Mouse (Mus musculus) T-helper 1 cell (primary cell): ENCODE data around the gene Ppargc1a.

ENCODE experiments used
- in situ Hi-C: fragments of 300-600 bp; cut with MboI, MseI; formaldehyde crosslinking; loops from one replicate; pipeline ENCODE4 v1.15.1; 2025; ENCODE audit warnings: high pct_unique_total_duplicates

The Ppargc1a gene

GRCm38 (mm10) chr5:51552483-51553091, 14.9 kb downstream of the Ppargc1a start:
- in situ Hi-C loops = no loop called here

- in situ Hi-C loops = no loop called here
These were observed 15.6 kb downstream of the Ppargc1a start for GRCm38 (mm10) chr5:51551852-51552482.

- in situ Hi-C loops = loop anchor here (25.0 kb wide), 1 partner anchor 515 kb away; no protein-coding TSS in a partner anchor
These were observed 20.0 kb downstream of the Ppargc1a start for GRCm38 (mm10) chr5:51547442-51548035.

GRCm38 (mm10) chr5:51546817-51547216, 20.7 kb downstream of the Ppargc1a start:
- in situ Hi-C loops = loop anchor here (25.0 kb wide), 1 partner anchor 515 kb away; no protein-coding TSS in a partner anchor

- in situ Hi-C loops = loop anchor here (25.0 kb wide), 1 partner anchor 517 kb away; no protein-coding TSS in a partner anchor
These were observed 22.1 kb downstream of the Ppargc1a start for GRCm38 (mm10) chr5:51545133-51546049.

- in situ Hi-C loops = loop anchor here (25.0 kb wide), 1 partner anchor 518 kb away; no protein-coding TSS in a partner anchor
These were observed 23.3 kb downstream of the Ppargc1a start for GRCm38 (mm10) chr5:51544141-51544735.

GRCm38 (mm10) chr5:51541557-51541956, 26.0 kb downstream of the Ppargc1a start:
- in situ Hi-C loops = loop anchor here (25.0 kb wide), 1 partner anchor 521 kb away; no protein-coding TSS in a partner anchor

GRCm38 (mm10) chr5:51540816-51541215, 26.7 kb downstream of the Ppargc1a start:
- in situ Hi-C loops = loop anchor here (25.0 kb wide), 1 partner anchor 521 kb away; no protein-coding TSS in a partner anchor

- in situ Hi-C loops = loop anchor here (25.0 kb wide), 1 partner anchor 523 kb away; no protein-coding TSS in a partner anchor
These were observed 28.0 kb downstream of the Ppargc1a start for GRCm38 (mm10) chr5:51539563-51539962.

- in situ Hi-C loops = loop anchor here (25.0 kb wide), 1 partner anchor 524 kb away; no protein-coding TSS in a partner anchor
These were observed 29.2 kb downstream of the Ppargc1a start for GRCm38 (mm10) chr5:51538319-51538718.

- in situ Hi-C loops = loop anchor here (25.0 kb wide), 1 partner anchor 525 kb away; no protein-coding TSS in a partner anchor
These were observed 29.9 kb downstream of the Ppargc1a start for GRCm38 (mm10) chr5:51537646-51538030.

GRCm38 (mm10) chr5:51537009-51537645, 30.4 kb downstream of the Ppargc1a start:
- in situ Hi-C loops = loop anchor here (25.0 kb wide), 1 partner anchor 525 kb away; no protein-coding TSS in a partner anchor

GRCm38 (mm10) chr5:51534456-51534855, 33.1 kb downstream of the Ppargc1a start:
- in situ Hi-C loops = loop anchor here (25.0 kb wide), 1 partner anchor 528 kb away; no protein-coding TSS in a partner anchor

GRCm38 (mm10) chr5:51531286-51531685, 36.2 kb downstream of the Ppargc1a start:
- in situ Hi-C loops = loop anchor here (25.0 kb wide), 1 partner anchor 531 kb away; no protein-coding TSS in a partner anchor

- in situ Hi-C loops = loop anchor here (25.0 kb wide), 1 partner anchor 533 kb away; no protein-coding TSS in a partner anchor
These were observed 38.1 kb downstream of the Ppargc1a start for GRCm38 (mm10) chr5:51529444-51529843.

- in situ Hi-C loops = loop anchor here (25.0 kb wide), 1 partner anchor 534 kb away; no protein-coding TSS in a partner anchor
These were observed 39.4 kb downstream of the Ppargc1a start for GRCm38 (mm10) chr5:51528165-51528498.

GRCm38 (mm10) chr5:51527498-51528164, 39.9 kb downstream of the Ppargc1a start:
- in situ Hi-C loops = loop anchor here (25.0 kb wide), 1 partner anchor 535 kb away; no protein-coding TSS in a partner anchor

- in situ Hi-C loops = loop anchor here (25.0 kb wide), 1 partner anchor 536 kb away; no protein-coding TSS in a partner anchor
These were observed 41.7 kb downstream of the Ppargc1a start for GRCm38 (mm10) chr5:51525858-51526257.

GRCm38 (mm10) chr5:51520807-51521206, 46.7 kb downstream of the Ppargc1a start:
- in situ Hi-C loops = no loop called here
